ENCODE assay signal across 9 mouse cellular contexts in genomic region chr7:128236426-128236825, GRCm38 (mm10). TPM values are rescaled to one million over a fixed set of nuclear protein-coding genes. Genes with fewer than 3 reads are reported as not detected.
DNase-seq lines count a peak whose midpoint lies in the region; ATAC-seq and TF ChIP-seq lines count a peak whose summit lies in the region.
"Had no signal": no experiment of that assay in that cellular context is flagged by ENCODE, and none has a peak within 500 bp of the region (broad histone marks: within the 10 kb centered on the region; RNA-seq: fewer than 3 reads in every experiment).

No protein-coding gene starts in this region.

- WGBS in heart, embryonic 12.5 days = 92% methylated on average over 13 of the region's 13 CpGs
- WGBS in heart, embryonic 16.5 days = 91% methylated on average over 13 of the region's 13 CpGs
- WGBS in midbrain, embryonic 12.5 days = 93% methylated on average over 13 of the region's 13 CpGs

- TF ChIP-seq POLR2A in ES-Bruce4 (IDR thresholded peaks at IDR 0.05; ENCODE audit: insufficient read depth, low read length) = no peak

- ATAC-seq in heart, embryonic 12.5 days (ENCODE audit: insufficient number of reproducible peaks, low FRiP score) = no peak
- ATAC-seq in heart, embryonic 16.5 days (replicated peaks; ENCODE audit: extremely low read depth, insufficient read depth, low FRiP score) = no peak
- no peak for ATAC-seq in midbrain, embryonic 12.5 days (ENCODE audit: low FRiP score, low read depth)

- peaks cover 16% of the 10 kb centered on the region for H3K4me1 ChIP-seq in heart, embryonic 12.5 days (replicated peaks)
- H3K4me1 ChIP-seq in ES-Bruce4 (ENCODE audit: control insufficient read depth, insufficient read depth, low read length) = peaks cover 5% of the 10 kb centered on the region
- H3K4me1 ChIP-seq in heart, embryonic 16.5 days (ENCODE audit: control insufficient read depth, insufficient read depth, low read length) = peaks cover 15% of the 10 kb centered on the region
- H3K4me1 ChIP-seq in midbrain, embryonic 12.5 days = peaks cover 21% of the 10 kb centered on the region

- DNase-seq in heart, postnatal 14 days = no peak
- DNase-seq in thymus, postnatal 14 days = no peak
- no peak for DNase-seq in left cerebral cortex, postnatal 36 days (ENCODE audit: low spot score in 2 of 2)
- DNase-seq in c-Kit-positive CD71-positive TER-119-positive erythroid progenitor cells, embryonic 14.5 days (ENCODE audit: low spot score) = no peak

- H3K9me3 ChIP-seq in heart, embryonic 12.5 days (replicated peaks) = no peaks in the 10 kb centered on the region
- H3K9me3 ChIP-seq in ES-Bruce4 (replicated peaks; ENCODE audit: control insufficient read depth, insufficient read depth, low read length, poor library complexity, severe bottlenecking) = no peaks in the 10 kb centered on the region
- H3K9me3 ChIP-seq in heart, embryonic 16.5 days (replicated peaks; ENCODE audit: control insufficient read depth, low read length) = no peaks in the 10 kb centered on the region; the same call in 1 of the 2 replicates
- no peaks in the 10 kb centered on the region for H3K9me3 ChIP-seq in midbrain, embryonic 12.5 days

- TF ChIP-seq EP300 in ES-Bruce4 (IDR thresholded peaks at IDR 0.05; ENCODE audit: insufficient read depth, low read depth, low read length) = no peak

- H3K4me3 ChIP-seq in heart, embryonic 12.5 days = no peak overlapping the region; the same call in 1 of the 2 replicates
- H3K4me3 ChIP-seq in ES-Bruce4 (ENCODE audit: low read depth, low read length) = peak overlapping the region; percentile 83
- H3K4me3 ChIP-seq in heart, embryonic 16.5 days (ENCODE audit: low read length) = no peak overlapping the region
- no peak overlapping the region for H3K4me3 ChIP-seq in midbrain, embryonic 12.5 days

- TF ChIP-seq CTCF in ES-Bruce4 (IDR thresholded peaks at IDR 0.05; ENCODE audit: low read depth, low read length) = no peak

- H3K27ac ChIP-seq in heart, embryonic 12.5 days (ENCODE audit: poor library complexity, severe bottlenecking) = no peak overlapping the region
- H3K27ac ChIP-seq in ES-Bruce4 (ENCODE audit: insufficient read depth, low read length) = no peak overlapping the region
- H3K27ac ChIP-seq in heart, embryonic 16.5 days (ENCODE audit: low read length) = no peak overlapping the region
- peak overlapping the region; percentile 90; the same call in 1 of the 2 replicates for H3K27ac ChIP-seq in midbrain, embryonic 12.5 days (replicated peaks)

- no peaks in the 10 kb centered on the region for H3K27me3 ChIP-seq in heart, embryonic 12.5 days (replicated peaks)
- H3K27me3 ChIP-seq in ES-Bruce4 (ENCODE audit: control insufficient read depth, insufficient read depth, low read length, poor library complexity, severe bottlenecking) = no peaks in the 10 kb centered on the region
- no peaks in the 10 kb centered on the region for H3K27me3 ChIP-seq in heart, embryonic 16.5 days (ENCODE audit: control insufficient read depth, insufficient read depth, low read length)
- H3K27me3 ChIP-seq in midbrain, embryonic 12.5 days = no peaks in the 10 kb centered on the region

- peak overlapping the region; percentile 78; the same call in 1 of the 2 replicates for H3K4me2 ChIP-seq in heart, embryonic 12.5 days
- H3K4me2 ChIP-seq in heart, embryonic 16.5 days (ENCODE audit: low read depth, low read length) = peak overlapping the region; percentile 78
- H3K4me2 ChIP-seq in midbrain, embryonic 12.5 days (replicated peaks) = 0 out of 2 replicates have a peak overlapping the region, but pooled peaks have one; percentile 85

- H3K9ac ChIP-seq in heart, embryonic 12.5 days = peak overlapping the region; percentile 85; the same call in 1 of the 2 replicates
- peak overlapping the region; percentile 83 for H3K9ac ChIP-seq in ES-Bruce4 (ENCODE audit: low read depth, poor library complexity, severe bottlenecking)
- H3K9ac ChIP-seq in heart, embryonic 16.5 days (ENCODE audit: low read length) = peak overlapping the region; percentile 89
- H3K9ac ChIP-seq in midbrain, embryonic 12.5 days (replicated peaks) = no peak overlapping the region; the same call in 1 of the 2 replicates

- H3K36me3 ChIP-seq in heart, embryonic 12.5 days = peaks cover 30% of the 10 kb centered on the region
- no peaks in the 10 kb centered on the region for H3K36me3 ChIP-seq in ES-Bruce4 (ENCODE audit: control insufficient read depth, insufficient read depth, low read length, poor library complexity, severe bottlenecking)
- H3K36me3 ChIP-seq in heart, embryonic 16.5 days (ENCODE audit: control insufficient read depth, insufficient read depth) = peaks cover 9% of the 10 kb centered on the region
- peaks cover 20% of the 10 kb centered on the region for H3K36me3 ChIP-seq in midbrain, embryonic 12.5 days

- intact Hi-C loops in heart, postnatal 14 days (cut with DNase I) = loop anchor here (2.0 kb wide), 1 partner anchor 108 kb away; no protein-coding TSS in a partner anchor
- intact Hi-C loops in left cerebral cortex, postnatal 36 days (cut with DNase I) = loop anchor here (2.0 to 10.0 kb wide), 3 partner anchors 228 to 471 kb away; partner anchors contain the start of gene Tial1

RNA-seq across cellular contexts. Expression of gene Armc5, which starts 0.7 kb away (rescaled TPM):
- 15.3 and 15.7 TPM in 2 replicates for polyA plus RNA-seq in heart, embryonic 12.5 days (2016; fragmentation: Nextera tagmentation; extraction: Ambion mirVana)
- 1 to 10 TPM; 7.8 to 9.0 TPM for total RNA-seq in heart, postnatal 14 days (2021)
- 3.0 and 3.4 TPM in 2 replicates for polyA plus RNA-seq in ES-Bruce4 (2011; ENCODE audit: insufficient read depth, insufficient read length, low read depth, missing spikeins)
- polyA plus RNA-seq in heart, embryonic 16.5 days (2015; fragmentation: Nextera tagmentation; extraction: Ambion mirVana) = 12.8 and 13.8 TPM in 2 replicates
- polyA plus RNA-seq in midbrain, embryonic 12.5 days (2016; fragmentation: Nextera tagmentation; extraction: Ambion mirVana) = 16.3 and 16.7 TPM in 2 replicates
- 10 to 100 TPM; 11.3 to 13.6 TPM for total RNA-seq in left cerebral cortex, postnatal 36 days (2021)

RNA-seq across cellular contexts. Expression of gene 9130023H24Rik, which starts 1.4 kb away (rescaled TPM):
- 7.1 and 7.5 TPM in 2 replicates for polyA plus RNA-seq in heart, embryonic 12.5 days (2016; fragmentation: Nextera tagmentation; extraction: Ambion mirVana)
- total RNA-seq in heart, postnatal 14 days (2021) = 1 to 10 TPM; 3.1 to 3.4 TPM
- 1.3 and 1.5 TPM in 2 replicates for polyA plus RNA-seq in ES-Bruce4 (2011; ENCODE audit: insufficient read depth, insufficient read length, low read depth, missing spikeins)
- 4.9 and 6.8 TPM in 2 replicates for polyA plus RNA-seq in heart, embryonic 16.5 days (2015; fragmentation: Nextera tagmentation; extraction: Ambion mirVana)
- polyA plus RNA-seq in midbrain, embryonic 12.5 days (2016; fragmentation: Nextera tagmentation; extraction: Ambion mirVana) = 13.2 TPM in 2 replicates
- total RNA-seq in left cerebral cortex, postnatal 36 days (2021) = 1 to 10 TPM; 2.7 to 3.7 TPM

RNA-seq across cellular contexts. Expression of gene Tgfb1i1, which starts 10.2 kb away (rescaled TPM):
- polyA plus RNA-seq in heart, embryonic 12.5 days (2016; fragmentation: Nextera tagmentation; extraction: Ambion mirVana) = 198 and 202 TPM in 2 replicates
- 10 to 100 TPM; 31.9 to 32.2 TPM for total RNA-seq in heart, postnatal 14 days (2021)
- 6.0 and 9.2 TPM in 2 replicates for polyA plus RNA-seq in ES-Bruce4 (2011; ENCODE audit: insufficient read depth, insufficient read length, low read depth, missing spikeins)
- 161 and 168 TPM in 2 replicates for polyA plus RNA-seq in heart, embryonic 16.5 days (2015; fragmentation: Nextera tagmentation; extraction: Ambion mirVana)
- 39.6 and 50.5 TPM in 2 replicates for polyA plus RNA-seq in midbrain, embryonic 12.5 days (2016; fragmentation: Nextera tagmentation; extraction: Ambion mirVana)
- 10 to 100 TPM; 19.0 to 22.6 TPM for total RNA-seq in left cerebral cortex, postnatal 36 days (2021)

RNA-seq across cellular contexts. Expression of gene Slc5a2, which starts 29.0 kb away (rescaled TPM):
- polyA plus RNA-seq in heart, embryonic 12.5 days (2016; fragmentation: Nextera tagmentation; extraction: Ambion mirVana) = 0.11 and 0.23 TPM in 2 replicates
- total RNA-seq in heart, postnatal 14 days (2021) = not detected
- polyA plus RNA-seq in ES-Bruce4 (2011; ENCODE audit: insufficient read depth, insufficient read length, low read depth, missing spikeins) = not detected in 2 replicates
- 0.11 TPM in 1 of 2 replicates, not detected in the other for polyA plus RNA-seq in heart, embryonic 16.5 days (2015; fragmentation: Nextera tagmentation; extraction: Ambion mirVana)
- not detected in 2 replicates for polyA plus RNA-seq in midbrain, embryonic 12.5 days (2016; fragmentation: Nextera tagmentation; extraction: Ambion mirVana)
- not detected for total RNA-seq in left cerebral cortex, postnatal 36 days (2021)
- polyA plus RNA-seq: limb, embryonic 11.5 days had no signal

RNA-seq across cellular contexts. Expression of gene Cox6a2, which starts 30.2 kb away (rescaled TPM):
- 632 and 633 TPM in 2 replicates for polyA plus RNA-seq in heart, embryonic 12.5 days (2016; fragmentation: Nextera tagmentation; extraction: Ambion mirVana)
- total RNA-seq in heart, postnatal 14 days (2021) = 1,000 to 10,000 TPM; 1,548 to 1,671 TPM
- polyA plus RNA-seq in ES-Bruce4 (2011; ENCODE audit: insufficient read depth, insufficient read length, low read depth, missing spikeins) = not detected in 2 replicates
- 1,071 and 1,148 TPM in 2 replicates for polyA plus RNA-seq in heart, embryonic 16.5 days (2015; fragmentation: Nextera tagmentation; extraction: Ambion mirVana)
- polyA plus RNA-seq in midbrain, embryonic 12.5 days (2016; fragmentation: Nextera tagmentation; extraction: Ambion mirVana) = not detected in 2 replicates
- 1 to 10 TPM; 7.4 to 8.7 TPM for total RNA-seq in left cerebral cortex, postnatal 36 days (2021)
